Mouse (Mus musculus) neural tube, embryonic 13.5 days (tissue): ENCODE data around the gene Pcgf6. TPM values are rescaled to one million over a fixed set of nuclear protein-coding genes. Genes with fewer than 3 reads are reported as not detected.

Source experiments
- ATAC-seq: fragments of 200-750 bp; cut with Nextera tagmentation; 2 replicates; pipeline ENCODE4 v1.8.0; 2017; ENCODE audit warnings: low read depth, mild to moderate bottlenecking, moderate TSS enrichment, moderate library complexity
- H3K27ac ChIP-seq: fragments of 300-500 bp; sonication (generic); replicated peaks from 2 replicates; pipeline ENCODE4 v1.5.1; 2015; ENCODE audit warnings: moderate library complexity, mild to moderate bottlenecking, inconsistent platforms
- H3K27me3 ChIP-seq: fragments of 300-500 bp; sonication (generic); 2 replicates; pipeline ENCODE4 v1.6.1; 2015; ENCODE audit warnings: mild to moderate bottlenecking, inconsistent platforms
- H3K36me3 ChIP-seq: fragments of 300-500 bp; sonication (generic); 2 replicates; pipeline ENCODE4 v1.6.1; 2015; ENCODE audit warnings: mild to moderate bottlenecking, inconsistent platforms
- H3K4me1 ChIP-seq: fragments of 300-500 bp; sonication (generic); replicated peaks from 2 replicates; pipeline ENCODE4 v1.6.1; 2015; ENCODE audit warnings: inconsistent platforms
- H3K4me2 ChIP-seq: fragments of 300-500 bp; sonication (generic); 2 replicates; pipeline ENCODE4 v1.6.1; 2015; ENCODE audit warnings: inconsistent platforms, mild to moderate bottlenecking, moderate library complexity
- H3K4me3 ChIP-seq: fragments of 300-500 bp; sonication (generic); 2 replicates; pipeline ENCODE4 v1.5.1; 2015; ENCODE audit warnings: mild to moderate bottlenecking, inconsistent platforms
- H3K9ac ChIP-seq: fragments of 300-500 bp; sonication (generic); 2 replicates; pipeline ENCODE4 v1.6.1; 2015; ENCODE audit warnings: moderate library complexity, mild to moderate bottlenecking, inconsistent platforms
- H3K9me3 ChIP-seq: fragments of 300-500 bp; sonication (generic); 2 replicates; pipeline ENCODE4 v1.6.1; 2016; ENCODE audit warnings: inconsistent platforms
- WGBS: fragments of 180-500 bp; shearing (Covaris S2); methylation state at CpG from one replicate; pipeline ENCODE4 v1.1.7; 2015; 5-methylcytosine and 5-hydroxymethylcytosine counted together
- polyA plus RNA-seq: library from polyadenylated mRNA; unstranded; fragments of >200 nt; fragmentation: Nextera tagmentation; extraction: Ambion mirVana; gene quantifications from 2 replicates; pipeline ENCODE4 v1.2.1, GENCODE M21; 2015

Gene Pcgf6
- polyA plus RNA-seq, 1 experiment from 2014 or later: 29.1 TPM

- Histone ChIP-seq H3K27me3 (no peaks in the 10 kb centered on the region), H3K27ac (no peak overlapping the region), H3K9ac (peak overlapping the region; percentile 84; the same call in 1 of the 2 replicates), H3K4me2 (peak overlapping the region; percentile 73), H3K9me3 (no peaks in the 10 kb centered on the region), H3K4me1 (peaks cover 19% of the 10 kb centered on the region), H3K36me3 (peaks cover 37% of the 10 kb centered on the region), H3K4me3 (peak overlapping the region; percentile 83)
- ATAC-seq: no peak
- whole genome bisulfite sequencing: 71% methylated on average over 4 of the region's 4 CpGs
These were observed 1.6 kb downstream of the Pcgf6 start for GRCm38 (mm10) chr19:47049061-47049460.

GRCm38 (mm10) chr19:47047236-47047833 is 3.4 kb downstream of the Pcgf6 start:
- Histone ChIP-seq H3K4me2 (no peak overlapping the region), H3K36me3 (peaks cover 41% of the 10 kb centered on the region), H3K4me1 (peaks cover 19% of the 10 kb centered on the region), H3K9ac (no peak overlapping the region), H3K27ac (no peak overlapping the region), H3K4me3 (no peak overlapping the region), H3K9me3 (no peaks in the 10 kb centered on the region), H3K27me3 (no peaks in the 10 kb centered on the region)
- whole genome bisulfite sequencing: 91% methylated on average over 13 of the region's 13 CpGs
- ATAC-seq: no peak

- Histone ChIP-seq H3K36me3 (peaks cover 49% of the 10 kb centered on the region), H3K9ac (no peak overlapping the region), H3K4me1 (peaks cover 19% of the 10 kb centered on the region), H3K27ac (no peak overlapping the region), H3K4me2 (no peak overlapping the region), H3K27me3 (no peaks in the 10 kb centered on the region), H3K4me3 (no peak overlapping the region), H3K9me3 (no peaks in the 10 kb centered on the region)
- ATAC-seq: no peak
- 96% methylated on average over 1 of the region's 1 CpGs for WGBS
These were observed 4.4 kb downstream of the Pcgf6 start for GRCm38 (mm10) chr19:47046343-47046742.

- Histone ChIP-seq H3K27me3 (no peaks in the 10 kb centered on the region), H3K27ac (no peak overlapping the region), H3K4me1 (peaks cover 4% of the 10 kb centered on the region; the same call in 1 of the 2 replicates), H3K4me2 (no peak overlapping the region), H3K9ac (no peak overlapping the region), H3K4me3 (no peak overlapping the region), H3K9me3 (no peaks in the 10 kb centered on the region), H3K36me3 (peaks cover 68% of the 10 kb centered on the region)
- ATAC-seq: no peak
- WGBS: 91% methylated on average over 3 of the region's 3 CpGs
These were observed 7.1 kb downstream of the Pcgf6 start for GRCm38 (mm10) chr19:47043608-47044007.

- 93% methylated on average over 3 of the region's 3 CpGs for WGBS
- Histone ChIP-seq H3K4me2 (no peak overlapping the region), H3K27me3 (no peaks in the 10 kb centered on the region), H3K9me3 (no peaks in the 10 kb centered on the region), H3K9ac (no peak overlapping the region), H3K27ac (no peak overlapping the region), H3K36me3 (peaks cover 65% of the 10 kb centered on the region), H3K4me1 (no peaks in the 10 kb centered on the region), H3K4me3 (no peak overlapping the region)
- ATAC-seq: no peak
These were observed 9.8 kb downstream of the Pcgf6 start for GRCm38 (mm10) chr19:47040720-47041473.

GRCm38 (mm10) chr19:47036596-47036995 is 14.1 kb downstream of the Pcgf6 start:
- H3K4me2 ChIP-seq: no peak overlapping the region
- H3K9ac ChIP-seq: no peak overlapping the region
- no peak for ATAC-seq
- no peaks in the 10 kb centered on the region for H3K9me3 ChIP-seq
- H3K36me3 ChIP-seq: peaks cover 74% of the 10 kb centered on the region
- H3K4me1 ChIP-seq: no peaks in the 10 kb centered on the region
- no peak overlapping the region for H3K27ac ChIP-seq
- no peak overlapping the region for H3K4me3 ChIP-seq
- 83% methylated on average over 3 of the region's 3 CpGs for WGBS
- no peaks in the 10 kb centered on the region for H3K27me3 ChIP-seq

- Histone ChIP-seq H3K4me3 (no peak overlapping the region), H3K4me1 (no peaks in the 10 kb centered on the region; the same call in 1 of the 2 replicates), H3K27me3 (no peaks in the 10 kb centered on the region), H3K9ac (no peak overlapping the region), H3K36me3 (peaks cover 63% of the 10 kb centered on the region), H3K27ac (no peak overlapping the region), H3K9me3 (no peaks in the 10 kb centered on the region), H3K4me2 (no peak overlapping the region)
- ATAC-seq: no peak
- 91% methylated on average over 4 of the region's 4 CpGs for WGBS
These were observed 15.8 kb downstream of the Pcgf6 start for GRCm38 (mm10) chr19:47034916-47035315.

GRCm38 (mm10) chr19:47031770-47032169 is 18.9 kb downstream of the Pcgf6 start:
- Histone ChIP-seq H3K27me3 (no peaks in the 10 kb centered on the region), H3K4me2 (no peak overlapping the region), H3K4me3 (no peak overlapping the region), H3K36me3 (peaks cover 41% of the 10 kb centered on the region), H3K4me1 (no peaks in the 10 kb centered on the region; the same call in 1 of the 2 replicates), H3K9me3 (no peaks in the 10 kb centered on the region), H3K27ac (no peak overlapping the region), H3K9ac (no peak overlapping the region)
- WGBS: 90% methylated on average over 6 of the region's 6 CpGs
- no peak for ATAC-seq

- Histone ChIP-seq H3K4me1 (no peaks in the 10 kb centered on the region; the same call in 1 of the 2 replicates), H3K36me3 (peaks cover 45% of the 10 kb centered on the region), H3K9me3 (peaks cover 3% of the 10 kb centered on the region; the same call in 1 of the 2 replicates), H3K9ac (peak overlapping the region; percentile 34; the same call in 1 of the 2 replicates), H3K27ac (peak overlapping the region; percentile 78), H3K27me3 (no peaks in the 10 kb centered on the region), H3K4me3 (no peak overlapping the region), H3K4me2 (no peak overlapping the region)
- 63% methylated on average over 9 of the region's 9 CpGs for WGBS
- no peak for ATAC-seq
These were observed 20.9 kb downstream of the Pcgf6 start for GRCm38 (mm10) chr19:47029796-47030195.

- Histone ChIP-seq H3K4me3 (no peak overlapping the region), H3K27me3 (no peaks in the 10 kb centered on the region), H3K36me3 (peaks cover 57% of the 10 kb centered on the region), H3K27ac (no peak overlapping the region), H3K4me2 (no peak overlapping the region), H3K9me3 (peaks cover 3% of the 10 kb centered on the region; the same call in 1 of the 2 replicates), H3K4me1 (no peaks in the 10 kb centered on the region; the same call in 1 of the 2 replicates), H3K9ac (no peak overlapping the region)
- WGBS: 94% methylated on average over 4 of the region's 4 CpGs
- ATAC-seq: no peak
These were observed 24.2 kb downstream of the Pcgf6 start for GRCm38 (mm10) chr19:47026513-47026912.

- no peak for ATAC-seq
- WGBS: 87% methylated on average over 10 of the region's 10 CpGs
- peaks cover 69% of the 10 kb centered on the region for H3K36me3 ChIP-seq
- no peak overlapping the region for H3K4me3 ChIP-seq
- no peak overlapping the region for H3K9ac ChIP-seq
- peaks cover 13% of the 10 kb centered on the region for H3K4me1 ChIP-seq
- H3K9me3 ChIP-seq: peaks cover 3% of the 10 kb centered on the region; the same call in 1 of the 2 replicates
- H3K27me3 ChIP-seq: no peaks in the 10 kb centered on the region
- no peak overlapping the region for H3K27ac ChIP-seq
- H3K4me2 ChIP-seq: no peak overlapping the region
These were observed 25.8 kb downstream of the Pcgf6 start for GRCm38 (mm10) chr19:47024954-47025353.

- Histone ChIP-seq H3K9me3 (peaks cover 3% of the 10 kb centered on the region; the same call in 1 of the 2 replicates), H3K27ac (no peak overlapping the region), H3K4me2 (no peak overlapping the region), H3K9ac (no peak overlapping the region), H3K27me3 (no peaks in the 10 kb centered on the region), H3K4me1 (peaks cover 25% of the 10 kb centered on the region), H3K4me3 (no peak overlapping the region), H3K36me3 (peaks cover 69% of the 10 kb centered on the region)
- 86% methylated on average over 13 of the region's 13 CpGs for WGBS
- ATAC-seq: no peak
These were observed 27.2 kb downstream of the Pcgf6 start for GRCm38 (mm10) chr19:47023546-47023945.
